Mouse (Mus musculus): ENCODE data around the gene Fam133b.
"Not testable (repeated sequence)": the region's sequence is repeated elsewhere in the genome, so short reads cannot be mapped to it uniquely, and the experiment has no call there.

Fam133b gene

GRCm38 (mm10) chr5:3600298-3600697 lies 56.7 kb downstream of the Fam133b start:
- DNase-seq (ENCODE audit: low spot score) = no peak

DNA sequence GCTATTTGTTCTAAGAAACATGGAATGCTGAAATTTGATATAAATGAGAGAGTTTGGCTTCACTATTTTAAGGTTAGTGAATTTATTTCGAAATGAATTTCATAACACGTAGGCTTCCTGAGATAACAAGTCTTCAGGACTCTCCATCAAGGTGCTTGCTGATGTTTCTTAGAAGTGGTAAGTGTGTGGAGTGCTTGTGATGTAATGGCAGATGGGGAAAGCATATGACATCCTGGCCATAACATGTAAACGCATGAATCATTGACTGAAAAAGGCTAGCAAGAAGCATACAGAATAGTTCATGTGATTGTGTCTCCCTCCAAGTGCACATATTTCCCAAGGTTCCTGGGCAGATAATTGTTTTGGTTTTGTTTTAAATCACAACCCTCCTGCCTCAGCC lies 57.2 kb downstream of the Fam133b start:
- DNase-seq (ENCODE audit: low spot score) = no peak

DNA sequence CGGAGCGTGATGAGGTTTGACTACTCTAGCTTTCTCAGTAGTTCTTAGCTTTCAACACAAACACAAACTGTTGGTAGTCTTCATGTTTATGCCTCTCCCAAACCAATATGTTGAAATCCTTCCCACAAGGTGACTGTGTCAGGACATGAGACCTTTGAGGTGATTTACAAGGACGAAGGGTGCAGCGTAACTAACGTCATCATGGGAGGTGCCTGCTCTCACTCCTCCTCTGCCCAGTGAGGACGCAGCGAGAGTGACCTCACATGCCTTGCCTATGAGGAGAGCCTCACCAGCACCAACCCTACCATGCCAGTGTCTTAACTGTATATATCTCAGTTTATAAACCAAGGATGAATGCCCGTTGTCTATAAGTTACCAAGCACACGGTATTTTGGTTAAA lies 63.5 kb downstream of the Fam133b start:
- no peak for DNase-seq (ENCODE audit: low spot score)

DNA sequence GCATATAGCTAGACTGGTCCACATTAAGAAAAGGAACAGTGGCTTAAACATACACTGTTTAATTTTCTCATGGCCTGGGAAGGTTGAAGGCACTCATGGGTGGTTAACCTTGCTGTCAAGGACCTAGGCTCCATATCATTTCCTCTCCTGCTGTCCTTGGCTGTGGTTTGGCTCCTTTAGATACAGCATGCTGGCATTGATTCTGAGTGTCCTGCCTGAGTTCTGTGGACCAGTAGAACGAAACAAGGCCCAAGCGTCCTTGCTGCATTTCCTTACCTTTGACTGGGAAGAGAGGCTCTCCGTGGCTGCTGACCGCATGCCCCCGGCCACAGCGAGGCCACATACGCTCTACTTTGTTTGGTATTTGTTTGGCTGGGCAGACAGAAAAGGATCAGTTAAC lies 65.6 kb downstream of the Fam133b start:
- DNase-seq (ENCODE audit: low spot score) = no peak

DNA sequence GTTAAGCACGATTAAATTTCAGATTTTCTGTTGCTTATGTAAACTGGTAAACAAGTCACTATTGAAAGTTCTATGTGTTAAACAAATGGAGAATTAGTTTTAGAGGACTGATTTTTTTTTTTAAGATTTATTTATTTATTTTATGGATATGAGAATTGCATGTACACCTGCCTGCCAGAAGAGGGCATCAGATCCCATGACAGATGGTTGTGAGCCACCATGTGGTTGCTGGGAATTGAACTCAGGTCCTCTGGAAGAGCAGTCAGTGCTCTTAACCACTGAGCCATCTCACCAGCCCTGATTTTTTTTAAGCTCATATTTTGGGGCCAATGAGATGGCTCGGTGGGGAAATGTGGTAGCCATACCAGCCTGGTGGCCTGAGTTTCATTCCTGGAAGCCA lies 68.2 kb downstream of the Fam133b start:
- not testable (repeated sequence) for DNase-seq (ENCODE audit: low spot score)
